Mouse (Mus musculus) CH12.LX (cell line): Measurements from ENCODE around the gene Col23a1. TPM values are rescaled to one million over a fixed set of nuclear protein-coding genes. Genes with fewer than 3 reads are reported as not detected.

Experiments
- DNase-seq: peaks from one replicate; pipeline ENCODE4 v3.0.0-alpha.2; 2013; ENCODE audit errors: extremely low read depth
- H3K27ac ChIP-seq: 2 replicates; pipeline ENCODE4 v1.5.1; 2012; ENCODE audit warnings: low read depth, mild to moderate bottlenecking, control low read depth, moderate library complexity; ENCODE audit not compliant: insufficient read depth
- H3K27me3 ChIP-seq: replicated peaks from 2 replicates; pipeline ENCODE3; 2012; ENCODE audit warnings: inconsistent platforms
- H3K36me3 ChIP-seq, 2 experiments: replicated peaks in 1 of 2; 2 replicates each; pipeline versions ENCODE3 to v1.6.1; 2012; ENCODE audit warnings: inconsistent platforms in 1 of 2, low read length in 1 of 2, mild to moderate bottlenecking in 1 of 2, mixed read lengths in 1 of 2, moderate library complexity in 1 of 2; ENCODE audit not compliant: control insufficient read depth in 1 of 2, insufficient read depth in 1 of 2
- H3K4me1 ChIP-seq, 2 experiments: 2 replicates each; pipeline ENCODE4 v1.6.1; 2012; ENCODE audit warnings: inconsistent platforms in 1 of 2, moderate library complexity in 1 of 2; ENCODE audit not compliant: insufficient read depth in 2 of 2, control insufficient read depth in 1 of 2
- H3K4me2 ChIP-seq: 2 replicates; pipeline ENCODE4 v1.6.1; 2012; ENCODE audit warnings: low read depth, mild to moderate bottlenecking, control low read depth; ENCODE audit not compliant: poor library complexity, insufficient read depth, severe bottlenecking
- H3K4me3 ChIP-seq, 3 experiments: fragments of 150-350 bp in 1 of 3; sonication (generic) in 1 of 3; replicated peaks in 1 of 3; 2 replicates each; pipeline versions ENCODE3 to v1.5.1; 2011 to 2012; ENCODE audit warnings: low read depth in 2 of 3, low read length in 2 of 3, mild to moderate bottlenecking in 2 of 3, moderate library complexity in 2 of 3, control low read depth in 1 of 3, improper control_type of control experiment in 1 of 3, inconsistent platforms in 1 of 3, mixed read lengths in 1 of 3; ENCODE audit not compliant: poor library complexity in 1 of 3
- H3K79me2 ChIP-seq: replicated peaks from 2 replicates; pipeline ENCODE4 v1.6.1; 2012; ENCODE audit warnings: mild to moderate bottlenecking, moderate library complexity; ENCODE audit not compliant: control insufficient read depth, poor library complexity, insufficient read depth, severe bottlenecking; ENCODE audit errors: extremely low read depth
- H3K9ac ChIP-seq: 2 replicates; pipeline ENCODE4 v1.6.1; 2012; ENCODE audit warnings: low read depth, mild to moderate bottlenecking, control low read depth, moderate library complexity; ENCODE audit not compliant: insufficient read depth
- H3K9me3 ChIP-seq: replicated peaks from 2 replicates; pipeline ENCODE3; 2012; ENCODE audit warnings: low read length, inconsistent platforms, mixed read lengths
- ELF1 ChIP-seq: IDR thresholded peaks from 2 replicates; pipeline ENCODE4 v1.6.1; 2014; ENCODE audit warnings: low read depth, mild to moderate bottlenecking, inconsistent platforms, low read length, improper control_type of control experiment
- GABPA ChIP-seq: IDR thresholded peaks from 2 replicates; pipeline ENCODE4 v1.6.1; 2012; ENCODE audit warnings: low read depth, low read length, improper control_type of control experiment, inconsistent platforms; ENCODE audit not compliant: insufficient replicate concordance
- HCFC1 ChIP-seq: IDR thresholded peaks from 2 replicates; pipeline ENCODE4 v1.6.1; 2012; ENCODE audit warnings: low read depth, mild to moderate bottlenecking, inconsistent platforms, low read length, improper control_type of control experiment
- IRF4 ChIP-seq: IDR thresholded peaks from 2 replicates; pipeline ENCODE4 v1.6.1; 2014; ENCODE audit warnings: low read depth, mild to moderate bottlenecking, inconsistent platforms, low read length, improper control_type of control experiment
- JUN ChIP-seq: IDR thresholded peaks from 2 replicates; pipeline ENCODE4 v1.6.1; 2011; ENCODE audit warnings: low read depth, mild to moderate bottlenecking, low read length, improper control_type of control experiment, moderate library complexity; ENCODE audit not compliant: insufficient read depth
- KAT2A ChIP-seq: IDR thresholded peaks from 2 replicates; pipeline ENCODE4 v1.6.1; 2012; ENCODE audit warnings: low read length, improper control_type of control experiment, inconsistent platforms; ENCODE audit not compliant: insufficient replicate concordance
- MAZ ChIP-seq: IDR thresholded peaks from 2 replicates; pipeline ENCODE4 v1.6.1; 2012; ENCODE audit warnings: low read depth, mild to moderate bottlenecking, inconsistent platforms, low read length, improper control_type of control experiment, moderate library complexity
- MXI1 ChIP-seq: IDR thresholded peaks from 2 replicates; pipeline ENCODE4 v1.6.1; 2011; ENCODE audit warnings: mild to moderate bottlenecking, low read depth, low read length, improper control_type of control experiment
- NRF1 ChIP-seq: IDR thresholded peaks from 2 replicates; pipeline ENCODE4 v1.6.1; 2014; ENCODE audit warnings: low read depth, mild to moderate bottlenecking, inconsistent platforms, low read length, improper control_type of control experiment, moderate library complexity
- POLR2A ChIP-seq: IDR thresholded peaks from 2 replicates; pipeline ENCODE4 v1.6.1; 2011; ENCODE audit warnings: low read depth, mild to moderate bottlenecking, improper control_type of control experiment, low read length
- RCOR1 ChIP-seq: conservative IDR thresholded peaks from 2 replicates; pipeline ENCODE4 v1.6.1; 2012; ENCODE audit warnings: low read depth, mild to moderate bottlenecking, inconsistent platforms, low read length, improper control_type of control experiment
- SIN3A ChIP-seq: IDR thresholded peaks from 2 replicates; pipeline ENCODE4 v1.6.1; 2012; ENCODE audit warnings: low read length, improper control_type of control experiment, inconsistent platforms
- TBP ChIP-seq: conservative IDR thresholded peaks from 2 replicates; pipeline ENCODE4 v1.6.1; 2011; ENCODE audit warnings: low read depth, low read length, improper control_type of control experiment
- USF2 ChIP-seq: conservative IDR thresholded peaks from 2 replicates; pipeline ENCODE4 v1.6.1; 2011; ENCODE audit warnings: low read depth, low read length, improper control_type of control experiment
- ZKSCAN1 ChIP-seq: IDR thresholded peaks from 2 replicates; pipeline ENCODE4 v1.6.1; 2012; ENCODE audit warnings: low read depth, inconsistent platforms, low read length, improper control_type of control experiment, borderline replicate concordance
- ZNF384 ChIP-seq: IDR thresholded peaks from 2 replicates; pipeline ENCODE4 v1.6.1; 2012; ENCODE audit warnings: low read depth, low read length, improper control_type of control experiment, inconsistent platforms
- dilution Hi-C: fragments of 300-500 bp; cut with MboI; formaldehyde crosslinking; loops from 2 replicates; pipeline ENCODE4 v1.14.3; 2020; ENCODE audit warnings: low sequenced_read_pairs; ENCODE audit not compliant: extremely low pct_unique_long_range_greater_than_20kb, extremely low pct_ligation_motif_present
- in situ Hi-C: fragments of 300-500 bp; cut with MboI; formaldehyde crosslinking; loops from 3 replicates; pipeline ENCODE4 v1.14.3; 2019; ENCODE audit warnings: low sequenced_read_pairs, low pct_ligation_motif_present, low pct_unique_long_range_greater_than_20kb, mixed read lengths
- polyA plus RNA-seq: library from polyadenylated mRNA; unstranded; fragments of >175 nt; gene quantifications from 2 replicates; pipeline ENCODE4 v1.2.1, GENCODE M21; 2012; ENCODE audit warnings: low read depth; ENCODE audit not compliant: insufficient read length
- total RNA-seq, 2 experiments: library from RNA; depleted of rRNA; stranded (reverse); fragments of 300-350 nt in 1 of 2; fragments of >200 nt in 1 of 2; gene quantifications; 2 replicates each; pipeline ENCODE4 v1.2.3; 2012 to 2014

Gene Col23a1
- total and polyA plus RNA-seq, 3 experiments = 0.04 to 0.20 (median 0.08) TPM

DNA sequence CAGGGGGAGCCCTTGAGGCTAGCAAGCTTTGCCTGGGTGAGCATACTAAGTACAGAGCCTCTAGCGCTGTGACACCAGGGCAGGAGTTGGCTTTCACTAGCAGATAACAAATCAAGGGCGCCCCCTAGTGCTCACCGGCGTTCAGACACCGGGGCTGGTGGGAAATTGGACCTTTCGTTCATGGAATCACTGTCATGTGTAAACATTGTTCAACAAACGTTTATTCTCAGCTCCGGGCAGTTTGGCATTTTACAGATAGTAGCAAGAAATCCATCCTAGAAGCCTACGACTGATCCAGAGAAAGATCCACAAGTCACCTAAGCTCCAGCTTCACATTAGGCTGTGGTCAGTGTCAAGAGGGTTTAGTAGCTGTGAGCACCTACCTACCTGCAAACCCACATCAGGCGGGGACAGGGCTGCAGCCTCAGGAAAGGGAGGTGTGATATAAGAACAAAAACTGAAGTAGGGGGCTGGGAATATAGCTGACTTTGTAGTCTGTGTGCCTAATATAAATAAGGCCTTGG, 250.1 kb downstream of the Col23a1 start (continued):
- TF ChIP-seq RCOR1 (no peak), ELF1 (peak; percentile 52), MXI1 (0 out of 2 replicates have a peak, but pooled peaks have one; percentile 41), ZKSCAN1 (no peak), SIN3A (peak; percentile 71; the same call in 1 of the 2 replicates), HCFC1 (peak; percentile 60), USF2 (no peak), MAZ (peak; percentile 70; the same call in 1 of the 2 replicates), IRF4 (peak; percentile 46; the same call in 1 of the 2 replicates), TBP (0 out of 2 replicates have a peak, but pooled peaks have one; percentile 38), GABPA (no peak), POLR2A (0 out of 2 replicates have a peak, but pooled peaks have one; percentile 25)

DNA sequence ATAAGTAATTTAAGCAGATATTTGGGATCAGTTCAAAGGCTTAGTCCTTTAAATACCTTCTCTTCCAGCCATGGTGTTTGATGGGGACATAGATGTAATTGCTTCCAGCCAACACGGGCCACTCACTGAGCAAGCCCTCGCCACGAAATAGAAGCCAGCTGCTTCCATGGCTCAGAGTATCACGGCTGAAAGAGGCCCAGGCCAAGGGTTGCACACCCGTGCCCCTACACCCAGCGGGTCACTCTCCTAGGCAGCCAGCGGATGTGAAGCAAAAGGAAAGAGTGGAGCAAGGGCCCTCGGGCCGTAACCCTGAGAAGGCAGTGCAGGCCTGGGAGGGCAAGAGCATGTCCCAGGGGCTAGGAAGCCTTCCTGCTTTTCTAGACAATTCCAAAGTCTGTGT, 252.7 kb downstream of the Col23a1 start:
- Histone ChIP-seq H3K4me1 (peaks cover 4 to 6% of the 10 kb centered on the region in 2 experiments; a peak in 2 of 4 replicates), H3K9ac (no peak overlapping the region), H3K27me3 (peaks cover 42% of the 10 kb centered on the region), H3K4me2 (no peak overlapping the region), H3K4me3 (no peak overlapping the region), H3K27ac (no peak overlapping the region), H3K9me3 (no peaks in the 10 kb centered on the region), H3K79me2 (no peaks in the 10 kb centered on the region), H3K36me3 (no peaks in the 10 kb centered on the region)
- in situ Hi-C loops = loop anchor here (5.0 to 25.0 kb wide), 2 partner anchors 40 to 605 kb away; partner anchors contain the start of genes 4933414I15Rik, Phykpl and Zfp354b
- no peak for DNase-seq
- dilution Hi-C loops = no loop called here
- TF ChIP-seq NRF1 = no peak
- no peak for TF ChIP-seq TBP
- no peak for TF ChIP-seq KAT2A

DNA sequence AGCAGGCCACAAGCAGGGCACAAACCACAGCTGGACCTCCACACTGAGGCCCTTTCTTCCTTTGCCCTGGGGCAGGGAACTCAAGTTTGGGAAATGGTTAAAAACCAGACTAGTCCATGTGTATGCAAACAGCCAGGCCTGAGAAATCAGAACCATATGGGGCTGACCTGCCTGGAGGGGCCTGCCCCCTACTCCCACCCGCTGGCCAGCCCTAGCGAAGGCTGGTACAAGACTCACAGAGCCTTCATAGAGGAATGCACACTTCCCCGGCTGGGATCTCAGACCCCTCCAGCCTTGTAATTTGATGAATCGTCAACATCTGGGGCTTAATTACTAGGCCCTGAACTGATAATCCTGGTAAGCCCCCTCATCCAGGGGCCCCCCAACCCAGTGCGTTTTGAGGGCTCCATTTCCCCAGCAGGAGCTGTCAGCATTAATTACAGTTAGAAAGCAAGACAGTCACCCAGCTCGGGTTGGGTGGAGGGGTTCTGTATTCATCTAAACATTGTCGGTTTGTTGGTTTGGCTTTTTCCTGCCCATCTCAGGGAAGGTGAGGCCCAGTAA, 253.8 kb downstream of the Col23a1 start:
- DNase-seq = no peak
- H3K27ac ChIP-seq = no peak overlapping the region
- TF ChIP-seq JUN = no peak
- no peak for TF ChIP-seq ZNF384
- no peak for TF ChIP-seq USF2
- H3K36me3 ChIP-seq = no peaks in the 10 kb centered on the region
- H3K27me3 ChIP-seq = peaks cover 51% of the 10 kb centered on the region
- no peak overlapping the region for H3K9ac ChIP-seq
- dilution Hi-C loops = no loop called here
- H3K4me3 ChIP-seq = no peak overlapping the region
- H3K4me1 ChIP-seq = peaks cover 4 to 6% of the 10 kb centered on the region in 2 experiments; a peak in 2 of 4 replicates
- H3K4me2 ChIP-seq = no peak overlapping the region
- H3K9me3 ChIP-seq = no peaks in the 10 kb centered on the region
- H3K79me2 ChIP-seq = no peaks in the 10 kb centered on the region
- in situ Hi-C loops = loop anchor here (5.0 to 25.0 kb wide), 2 partner anchors 39 to 606 kb away; partner anchors contain the start of genes 4933414I15Rik, Phykpl and Zfp354b
